Mouse (Mus musculus) brain, adult 2 months (tissue): ENCODE data around the gene Foxe1.

Experiments
- DNase-seq: peaks from one replicate; pipeline ENCODE4 v3.0.0; 2011; ENCODE audit warnings: low read depth, low spot score

Foxe1 gene

GRCm38 (mm10) chr4:46343596-46344260 is at the start of gene Foxe1:
Gene Foxe1, plus strand, starts transcription at chr4:46343609.
- no peak for DNase-seq

- DNase-seq = peak; percentile 90
Observed at GRCm38 (mm10) chr4:46304071-46304470, 39.3 kb upstream of the Foxe1 start.

DNA sequence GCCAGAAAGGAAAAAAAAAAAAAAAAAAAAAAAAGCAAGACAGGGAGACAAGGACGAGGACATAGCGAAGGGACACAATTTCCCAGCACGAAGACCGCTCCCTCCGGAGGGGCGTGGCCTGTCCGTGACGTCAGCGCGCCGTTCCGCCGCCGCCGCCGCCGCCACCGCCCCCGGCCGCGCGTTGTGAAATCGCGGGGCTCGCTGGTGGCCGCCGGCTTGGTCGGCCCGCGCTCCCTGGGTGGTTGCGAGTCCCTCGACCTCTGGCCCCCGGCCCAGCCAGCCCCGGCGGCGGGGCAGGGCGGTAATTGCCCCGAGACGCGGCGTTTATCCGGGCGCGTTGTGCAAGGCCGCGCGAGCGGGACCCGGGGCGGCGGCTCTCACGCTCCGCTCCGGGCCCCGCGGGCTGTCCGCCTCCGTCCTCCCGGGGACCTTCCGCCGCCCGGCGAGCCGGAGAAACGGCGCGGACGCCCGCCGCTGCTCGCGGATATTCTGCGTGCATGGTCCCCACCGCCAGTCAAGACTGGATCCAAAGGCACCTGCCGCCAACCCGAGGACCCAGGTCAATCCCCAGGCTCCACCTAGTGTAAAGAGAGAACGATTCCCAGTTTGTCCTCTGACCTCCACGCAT is 38.5 kb upstream of the Foxe1 start:
- DNase-seq = peak; percentile 91

DNA sequence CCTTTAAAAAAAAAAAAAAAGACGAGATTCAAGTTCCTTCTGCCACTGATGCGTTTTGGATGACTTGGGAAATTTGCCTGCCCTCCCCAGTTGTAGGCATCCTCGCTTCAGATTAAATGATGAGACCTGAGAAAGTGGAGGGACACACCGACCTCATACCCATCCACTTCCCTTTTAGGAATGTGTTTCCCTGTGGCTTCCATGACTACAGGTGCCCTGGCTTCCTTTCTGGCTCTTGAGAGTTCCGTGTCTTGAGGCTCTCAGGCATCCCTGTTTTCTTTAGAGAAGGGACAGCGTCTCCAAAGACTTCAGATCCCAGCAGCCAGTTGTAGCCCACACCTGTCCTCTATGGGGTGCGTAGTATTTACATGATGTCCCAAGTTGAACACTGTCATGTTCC is 38.0 kb upstream of the Foxe1 start:
- no peak for DNase-seq

- peak; percentile 97 for DNase-seq
Observed at GRCm38 (mm10) chr4:46307341-46307740, 36.1 kb upstream of the Foxe1 start.

DNA sequence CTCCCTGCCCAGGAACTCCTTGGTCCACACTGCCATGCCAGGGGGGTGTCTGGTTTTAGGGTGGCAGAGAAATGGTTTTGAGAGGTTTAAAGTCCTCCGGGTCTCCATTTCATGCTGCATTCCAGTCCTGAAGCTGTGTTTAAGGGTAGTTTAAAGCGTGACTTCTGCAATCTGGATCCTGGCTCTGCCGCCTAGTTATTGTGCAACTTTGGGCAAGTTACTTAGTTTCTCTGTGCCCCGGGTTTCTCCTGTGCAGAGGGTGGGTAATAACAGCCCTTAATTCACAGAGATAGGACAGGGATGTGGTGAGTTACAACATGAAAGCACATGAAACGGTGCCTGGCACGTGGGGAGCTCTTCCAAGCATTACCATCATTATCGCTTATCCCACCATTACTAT is 35.5 kb upstream of the Foxe1 start:
- DNase-seq = no peak

GRCm38 (mm10) chr4:46311631-46312030 is 31.8 kb upstream of the Foxe1 start:
- DNase-seq = no peak

- peak; percentile 30 for DNase-seq
Observed at GRCm38 (mm10) chr4:46321730-46322389, 21.5 kb upstream of the Foxe1 start.

- no peak for DNase-seq
Observed at GRCm38 (mm10) chr4:46322715-46323114, 20.7 kb upstream of the Foxe1 start.

DNA sequence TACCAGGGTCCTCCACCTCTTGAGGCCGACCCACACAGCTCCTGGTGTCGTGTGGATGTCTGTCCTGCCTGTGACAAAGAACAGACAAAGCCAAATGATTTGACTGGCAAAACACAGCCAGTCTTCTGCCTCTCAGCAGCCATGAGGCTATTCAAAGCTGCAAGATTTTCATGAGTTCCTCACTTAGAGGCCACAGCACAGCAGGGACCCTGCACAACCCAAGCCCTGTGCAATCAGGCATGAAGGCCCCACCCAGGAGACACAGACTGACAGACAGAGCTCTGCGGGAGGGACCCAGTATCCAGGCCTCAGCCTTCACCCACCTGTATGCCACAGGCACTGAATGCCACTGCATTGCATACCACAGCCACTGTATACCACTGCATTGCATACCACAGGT is 14.5 kb upstream of the Foxe1 start:
- DNase-seq = no peak

DNA sequence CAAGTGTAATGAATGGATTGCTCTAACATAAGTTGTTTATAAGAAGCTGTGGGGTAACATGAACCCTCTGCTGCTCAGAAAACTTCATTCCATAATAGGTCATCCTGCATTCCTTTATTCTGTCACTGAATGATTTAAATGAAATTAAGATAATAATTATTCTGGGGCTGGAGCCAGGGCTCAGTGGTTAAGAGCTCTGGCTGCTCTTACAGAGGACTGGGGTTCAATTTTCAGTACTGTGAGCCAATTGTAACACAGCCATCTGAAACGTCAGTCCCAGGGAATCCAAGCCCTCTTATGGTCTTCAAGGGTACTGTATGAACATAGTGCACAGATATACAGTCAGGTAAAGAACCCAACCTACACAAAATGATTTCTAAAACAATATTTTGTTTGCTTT is 7.6 kb upstream of the Foxe1 start:
- no peak for DNase-seq

- DNase-seq = no peak
Observed at GRCm38 (mm10) chr4:46337990-46338389, 5.4 kb upstream of the Foxe1 start.

GRCm38 (mm10) chr4:46339026-46339425 is 4.4 kb upstream of the Foxe1 start:
- DNase-seq = no peak

DNA sequence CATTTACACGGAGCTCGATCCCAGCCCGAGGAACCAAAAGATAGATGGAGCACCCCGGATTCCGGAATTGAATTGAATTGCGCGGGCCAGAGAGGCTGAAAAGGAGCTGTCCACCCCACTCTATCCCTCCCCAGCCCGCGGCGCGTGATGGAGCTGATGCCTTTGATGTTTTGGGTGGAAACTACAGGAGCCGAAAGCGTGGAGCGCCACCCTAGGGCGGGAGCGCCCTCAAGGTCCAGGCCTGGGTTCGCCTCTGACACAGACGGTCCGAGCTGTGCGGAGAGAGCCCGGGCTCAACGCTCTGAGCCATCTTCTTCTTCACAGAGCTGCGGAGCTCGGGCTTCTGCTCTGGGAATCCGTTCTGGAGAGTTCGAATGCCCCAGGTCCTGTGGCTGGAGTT is 3.8 kb upstream of the Foxe1 start:
- peak; percentile 16 for DNase-seq

GRCm38 (mm10) chr4:46341831-46342680 is 1.4 kb upstream of the Foxe1 start:
- no peak for DNase-seq

GRCm38 (mm10) chr4:46342711-46343286 is 610 bp upstream of the Foxe1 start:
- peak; percentile 26 for DNase-seq

- DNase-seq = peak; percentile 14
Observed at GRCm38 (mm10) chr4:46344288-46344687, 879 bp downstream of the Foxe1 start.

- no peak for DNase-seq
Observed at GRCm38 (mm10) chr4:46345056-46345772, 1.8 kb downstream of the Foxe1 start.

- no peak for DNase-seq
Observed at GRCm38 (mm10) chr4:46345773-46346100, 2.3 kb downstream of the Foxe1 start.

- no peak for DNase-seq
Observed at GRCm38 (mm10) chr4:46346221-46346620, 2.8 kb downstream of the Foxe1 start.

GRCm38 (mm10) chr4:46347141-46347540 is 3.7 kb downstream of the Foxe1 start:
- DNase-seq = no peak
